Mouse (Mus musculus): ENCODE data around the gene Gng13. TPM values are rescaled to one million over a fixed set of nuclear protein-coding genes. Genes with fewer than 3 reads are reported as not detected.
A peak's percentile ranks its signal among the peaks of the same experiment; 100 is the strongest.

The Gng13 gene
- total and polyA plus RNA-seq, 3 experiments, result 1.3 to 2.9 TPM; not detected in 1

- peak; percentile 29; the same call in 1 of the 2 replicates for TF ChIP-seq MYC (IDR thresholded peaks at IDR 0.05; ENCODE audit: low read depth, low read length)
- peak; percentile 66; the same call in 1 of the 2 replicates for TF ChIP-seq TBP (conservative IDR thresholded peaks at IDR 0.05; ENCODE audit: low read depth, low read length)
- no peak for TF ChIP-seq JUN (IDR thresholded peaks at IDR 0.05; ENCODE audit: insufficient read depth, low read depth, low read length)
- no peak for TF ChIP-seq USF2 (conservative IDR thresholded peaks at IDR 0.05; ENCODE audit: low read depth, low read length)
- TF ChIP-seq IRF4 (IDR thresholded peaks at IDR 0.05; ENCODE audit: low read depth, low read length), result peak; percentile 93
- TF ChIP-seq ZKSCAN1 (IDR thresholded peaks at IDR 0.05; ENCODE audit: borderline replicate concordance, low read depth, low read length), result no peak
- TF ChIP-seq MEF2A (IDR thresholded peaks at IDR 0.05; ENCODE audit: borderline replicate concordance, low read depth, low read length), result peak; percentile 77
- 0 out of 2 replicates have a peak, but pooled peaks have one; percentile 34 for TF ChIP-seq KAT2A (IDR thresholded peaks at IDR 0.05; ENCODE audit: insufficient replicate concordance, low read length)
Observed at GRCm38 (mm10) chr17:25677969-25678368, 39.0 kb upstream of the Gng13 start (continued).

DNA sequence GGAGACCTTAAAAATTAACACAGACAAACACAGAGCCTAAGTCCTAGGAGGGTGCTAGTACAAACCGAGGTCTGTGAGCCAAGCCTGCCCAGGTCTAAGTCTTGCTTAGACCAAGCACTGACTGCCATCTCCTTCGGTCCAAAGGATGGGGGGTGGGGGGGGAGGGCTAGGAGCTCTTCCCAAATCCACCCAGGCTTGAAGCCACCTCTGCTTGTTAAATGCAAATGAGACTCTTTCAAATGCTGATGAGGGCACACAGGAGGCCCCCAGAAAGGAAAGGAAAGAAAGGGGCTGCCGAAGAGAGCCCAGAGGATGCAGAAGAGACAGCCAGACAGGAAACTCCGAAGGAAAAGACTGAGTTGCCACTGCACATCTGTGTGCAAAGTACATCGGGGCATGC lies 37.2 kb upstream of the Gng13 start:
- dilution Hi-C loops (cut with MboI; ENCODE audit: extremely low pct_ligation_motif_present, extremely low pct_unique_long_range_greater_than_20kb, low sequenced_read_pairs), result no loop called here
- in situ Hi-C loops (cut with MboI; ENCODE audit: low pct_ligation_motif_present, low pct_unique_long_range_greater_than_20kb, low sequenced_read_pairs), result no loop called here
- H3K4me1 ChIP-seq (ENCODE audit: control insufficient read depth in 1 of 2, insufficient read depth in 2 of 2), result peaks cover 0 to 10% of the 10 kb centered on the region in 2 experiments; a peak in 3 of 4 replicates

DNA sequence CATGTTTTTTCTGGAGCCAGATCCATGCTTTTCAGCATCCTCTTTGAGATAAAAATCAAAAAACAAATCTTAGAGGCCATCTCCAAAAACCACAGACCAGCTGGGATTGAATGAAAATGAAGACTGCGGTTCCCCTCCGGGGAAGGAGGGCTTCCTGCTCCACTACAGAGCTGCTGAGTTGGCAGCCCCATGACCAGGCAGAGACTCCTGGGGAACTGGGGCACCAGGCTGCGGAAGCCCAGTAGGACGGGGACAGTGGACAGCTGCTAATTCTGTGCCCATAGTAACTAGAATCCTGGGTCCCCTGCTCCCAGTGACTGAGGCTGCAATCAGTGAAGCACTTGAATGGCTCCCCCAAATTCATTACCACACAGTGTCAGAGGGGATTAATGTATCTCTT lies 35.3 kb upstream of the Gng13 start:
- in situ Hi-C loops (cut with MboI; ENCODE audit: low pct_ligation_motif_present, low pct_unique_long_range_greater_than_20kb, low sequenced_read_pairs), result no loop called here
- no peak overlapping the region for H3K4me2 ChIP-seq (ENCODE audit: insufficient read depth, low read depth, poor library complexity, severe bottlenecking)
- no peaks in the 10 kb centered on the region for H3K36me3 ChIP-seq (replicated peaks in 1 of 2; ENCODE audit: control insufficient read depth in 1 of 2, insufficient read depth in 1 of 2, low read length in 1 of 2)
- H3K9ac ChIP-seq (ENCODE audit: insufficient read depth, low read depth), result no peak overlapping the region
- H3K27me3 ChIP-seq (replicated peaks), result peaks cover 79% of the 10 kb centered on the region
- DNase-seq (ENCODE audit: extremely low read depth), result no peak
- H3K27ac ChIP-seq (ENCODE audit: insufficient read depth, low read depth), result no peak overlapping the region
- no peaks in the 10 kb centered on the region for H3K79me2 ChIP-seq (replicated peaks; ENCODE audit: control insufficient read depth, extremely low read depth, insufficient read depth, poor library complexity, severe bottlenecking)
- H3K4me3 ChIP-seq (replicated peaks in 1 of 3; ENCODE audit: low read depth in 2 of 3, low read length in 2 of 3, poor library complexity in 1 of 3), result no peak overlapping the region
- no peak for TF ChIP-seq ELF1 (IDR thresholded peaks at IDR 0.05; ENCODE audit: low read depth, low read length)
- TF ChIP-seq KAT2A (IDR thresholded peaks at IDR 0.05; ENCODE audit: insufficient replicate concordance, low read length), result no peak
- no peak for TF ChIP-seq ZKSCAN1 (IDR thresholded peaks at IDR 0.05; ENCODE audit: borderline replicate concordance, low read depth, low read length)
- TF ChIP-seq HCFC1 (IDR thresholded peaks at IDR 0.05; ENCODE audit: low read depth, low read length), result no peak
- TF ChIP-seq TBP (conservative IDR thresholded peaks at IDR 0.05; ENCODE audit: low read depth, low read length), result no peak
- no peak for TF ChIP-seq MXI1 (IDR thresholded peaks at IDR 0.05; ENCODE audit: low read depth, low read length)
- TF ChIP-seq RCOR1 (conservative IDR thresholded peaks at IDR 0.05; ENCODE audit: low read depth, low read length), result no peak
- no peak for TF ChIP-seq CTCF (conservative IDR thresholded peaks at IDR 0.05 in 1 of 2, IDR thresholded peaks at IDR 0.05 in 1 of 2; ENCODE audit: low read depth in 2 of 2, low read length in 2 of 2)
- TF ChIP-seq JUND (conservative IDR thresholded peaks at IDR 0.05; ENCODE audit: low read depth, low read length), result no peak
- TF ChIP-seq ETS1 (conservative IDR thresholded peaks at IDR 0.05; ENCODE audit: low read depth, low read length), result no peak
- no peak for TF ChIP-seq POLR2AphosphoS2 (IDR thresholded peaks at IDR 0.05; ENCODE audit: low read depth, low read length)
- no peak for TF ChIP-seq ZNF384 (IDR thresholded peaks at IDR 0.05; ENCODE audit: low read depth, low read length)
- TF ChIP-seq SIN3A (IDR thresholded peaks at IDR 0.05; ENCODE audit: low read length), result no peak
- H3K4me1 ChIP-seq (ENCODE audit: control insufficient read depth in 1 of 2, insufficient read depth in 2 of 2), result peaks cover 0 to 10% of the 10 kb centered on the region in 2 experiments; a peak in 3 of 4 replicates
- peaks cover under 1% of the 10 kb centered on the region for H3K9me3 ChIP-seq (replicated peaks; ENCODE audit: low read length)
- dilution Hi-C loops (cut with MboI; ENCODE audit: extremely low pct_ligation_motif_present, extremely low pct_unique_long_range_greater_than_20kb, low sequenced_read_pairs), result no loop called here

More for the DNA sequence above, 37.2 kb upstream of the Gng13 start:
- H3K79me2 ChIP-seq (replicated peaks; ENCODE audit: control insufficient read depth, extremely low read depth, insufficient read depth, poor library complexity, severe bottlenecking), result no peaks in the 10 kb centered on the region
- no peak for DNase-seq (ENCODE audit: extremely low read depth)
- H3K27me3 ChIP-seq (replicated peaks), result peaks cover 69% of the 10 kb centered on the region
- TF ChIP-seq NRF1 (IDR thresholded peaks at IDR 0.05; ENCODE audit: low read depth, low read length) (no peak), ZC3H11A (IDR thresholded peaks at IDR 0.05; ENCODE audit: low read depth, low read length) (no peak), SIN3A (IDR thresholded peaks at IDR 0.05; ENCODE audit: low read length) (no peak), NELFE (IDR thresholded peaks at IDR 0.05; ENCODE audit: low read depth, low read length) (no peak), ZNF384 (IDR thresholded peaks at IDR 0.05; ENCODE audit: low read depth, low read length) (no peak), CTCF (conservative IDR thresholded peaks at IDR 0.05 in 1 of 2, IDR thresholded peaks at IDR 0.05 in 1 of 2; ENCODE audit: low read depth in 2 of 2, low read length in 2 of 2) (no peak), MEF2A (IDR thresholded peaks at IDR 0.05; ENCODE audit: borderline replicate concordance, low read depth, low read length) (no peak), RCOR1 (conservative IDR thresholded peaks at IDR 0.05; ENCODE audit: low read depth, low read length) (no peak), PAX5 (IDR thresholded peaks at IDR 0.05; ENCODE audit: low read length) (no peak), TBP (conservative IDR thresholded peaks at IDR 0.05; ENCODE audit: low read depth, low read length) (no peak), USF1 (IDR thresholded peaks at IDR 0.05; ENCODE audit: low read depth, low read length) (no peak), MXI1 (IDR thresholded peaks at IDR 0.05; ENCODE audit: low read depth, low read length) (no peak), E2F4 (IDR thresholded peaks at IDR 0.05; ENCODE audit: insufficient replicate concordance, low read depth, low read length) (no peak), ELF1 (IDR thresholded peaks at IDR 0.05; ENCODE audit: low read depth, low read length) (no peak), ETS1 (conservative IDR thresholded peaks at IDR 0.05; ENCODE audit: low read depth, low read length) (no peak), TCF12 (IDR thresholded peaks at IDR 0.05; ENCODE audit: low read depth, low read length) (no peak), POLR2A (IDR thresholded peaks at IDR 0.05; ENCODE audit: low read depth, low read length) (no peak), IRF4 (IDR thresholded peaks at IDR 0.05; ENCODE audit: low read depth, low read length) (no peak), USF2 (conservative IDR thresholded peaks at IDR 0.05; ENCODE audit: low read depth, low read length) (no peak)
- H3K27ac ChIP-seq (ENCODE audit: insufficient read depth, low read depth), result no peak overlapping the region
- H3K4me3 ChIP-seq (replicated peaks in 1 of 3; ENCODE audit: low read depth in 2 of 3, low read length in 2 of 3, poor library complexity in 1 of 3), result no peak overlapping the region
- no peak overlapping the region for H3K4me2 ChIP-seq (ENCODE audit: insufficient read depth, low read depth, poor library complexity, severe bottlenecking)
- H3K36me3 ChIP-seq (replicated peaks in 1 of 2; ENCODE audit: control insufficient read depth in 1 of 2, insufficient read depth in 1 of 2, low read length in 1 of 2), result no peaks in the 10 kb centered on the region
- H3K9ac ChIP-seq (ENCODE audit: insufficient read depth, low read depth), result no peak overlapping the region
- peaks cover 16% of the 10 kb centered on the region for H3K9me3 ChIP-seq (replicated peaks; ENCODE audit: low read length)

Data from CH12.LX (cell line).